Mouse (Mus musculus) neural tube, embryonic 12.5 days (tissue): Measurements from ENCODE around the gene Gria4. TPM values are rescaled to one million over a fixed set of nuclear protein-coding genes. Genes with fewer than 3 reads are reported as not detected.
A peak's percentile ranks its signal among the peaks of the same experiment; 100 is the strongest.
"Not testable (repeated sequence)": the region's sequence is repeated elsewhere in the genome, so short reads cannot be mapped to it uniquely, and the experiment has no call there.

Experiments
- ATAC-seq: fragments of 200-750 bp; cut with Nextera tagmentation; 2 replicates; pipeline ENCODE4 v1.8.0; 2017; ENCODE audit warnings: low read depth, mild to moderate bottlenecking, moderate TSS enrichment, moderate library complexity; ENCODE audit not compliant: low FRiP score
- H3K27ac ChIP-seq: fragments of 300-500 bp; sonication (generic); 2 replicates; pipeline ENCODE4 v1.5.1; 2016
- H3K27me3 ChIP-seq: fragments of 300-500 bp; sonication (generic); replicated peaks from 2 replicates; pipeline ENCODE4 v1.6.1; 2016; ENCODE audit warnings: mild to moderate bottlenecking
- H3K36me3 ChIP-seq: fragments of 300-500 bp; sonication (generic); 2 replicates; pipeline ENCODE4 v1.6.1; 2016; ENCODE audit warnings: mild to moderate bottlenecking
- H3K4me1 ChIP-seq: fragments of 300-500 bp; sonication (generic); 2 replicates; pipeline ENCODE4 v1.6.1; 2016
- H3K4me2 ChIP-seq: fragments of 300-500 bp; sonication (generic); replicated peaks from 2 replicates; pipeline ENCODE4 v1.6.1; 2016; ENCODE audit warnings: mild to moderate bottlenecking
- H3K4me3 ChIP-seq: fragments of 300-500 bp; sonication (generic); 2 replicates; pipeline ENCODE4 v1.5.1; 2016
- H3K9ac ChIP-seq: fragments of 300-500 bp; sonication (generic); 2 replicates; pipeline ENCODE4 v1.6.1; 2016; ENCODE audit warnings: mild to moderate bottlenecking
- H3K9me3 ChIP-seq: fragments of 300-500 bp; sonication (generic); 2 replicates; pipeline ENCODE4 v1.6.1; 2016; ENCODE audit warnings: mild to moderate bottlenecking
- WGBS: fragments of 180-500 bp; shearing (Covaris S2); methylation state at CpG from one replicate; pipeline ENCODE4 v1.1.7; 2016; 5-methylcytosine and 5-hydroxymethylcytosine counted together
- polyA plus RNA-seq: library from polyadenylated mRNA; unstranded; fragments of >200 nt; fragmentation: Nextera tagmentation; extraction: Ambion mirVana; gene quantifications from 2 replicates; pipeline ENCODE4 v1.2.1, GENCODE M21; 2016

The Gria4 gene
- 13.0 and 16.3 TPM in 2 replicates for polyA plus RNA-seq

GRCm38 (mm10) chr9:4795544-4796288 is at the start of gene Gria4:
Gene Gria4 (minus strand): TSS chr9:4796234.
- H3K36me3 ChIP-seq, result no peaks in the 10 kb centered on the region
- no peaks in the 10 kb centered on the region for H3K9me3 ChIP-seq
- peak within 1 kb of the TSS; percentile 80 for H3K4me2 ChIP-seq
- H3K27me3 ChIP-seq, result no peaks in the 10 kb centered on the region
- under 1% methylated on average over 46 of the region's 46 CpGs for WGBS
- 0 out of 2 replicates have a peak, but pooled peaks cover 4% of the 10 kb centered on the region for H3K4me1 ChIP-seq
- peak within 1 kb of the TSS; percentile 66 for H3K27ac ChIP-seq
- H3K9ac ChIP-seq, result peak within 1 kb of the TSS; percentile 69
- peak within 1 kb of the TSS; percentile 61 for H3K4me3 ChIP-seq
- ATAC-seq, result peak; percentile 97

- ATAC-seq, H3K36me3 ChIP-seq, H3K27ac ChIP-seq, H3K27me3 ChIP-seq, H3K4me2 ChIP-seq, H3K4me1 ChIP-seq, H3K4me3 ChIP-seq, H3K9ac ChIP-seq: not testable (repeated sequence)
- 84% methylated on average over 2 of the region's 2 CpGs for WGBS
- 0 out of 2 replicates have a peak, but pooled peaks cover 10% of the 10 kb centered on the region for H3K9me3 ChIP-seq
These were observed 14.9 kb upstream of the Gria4 start for GRCm38 (mm10) chr9:4810941-4811340.

DNA sequence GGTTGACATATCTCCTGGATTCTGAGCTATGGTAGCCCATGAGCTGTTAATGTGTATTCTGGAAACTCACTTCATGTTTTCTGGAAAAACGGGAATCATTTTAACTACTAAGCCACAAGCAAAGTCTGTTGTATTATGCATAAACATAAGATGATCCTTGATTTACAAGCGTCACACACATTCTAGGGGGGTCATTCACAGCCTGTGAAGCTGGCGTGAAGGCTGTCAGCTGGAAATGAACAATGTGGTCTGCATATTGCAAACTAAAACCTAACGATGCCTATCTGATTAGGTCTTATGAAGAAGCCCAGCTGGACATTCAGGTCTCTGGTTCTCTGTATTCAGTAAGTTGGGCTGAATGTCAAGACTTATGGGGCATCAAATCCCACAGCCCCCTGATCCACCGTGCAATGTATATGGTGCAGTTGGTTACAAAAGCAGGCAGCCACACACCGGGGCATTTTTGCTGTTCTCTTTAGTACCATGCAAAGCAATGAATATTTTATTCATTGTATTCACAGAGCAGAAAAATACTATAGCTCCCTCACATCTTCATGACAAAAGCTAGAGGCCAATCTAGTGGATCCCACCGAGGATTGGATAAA is 7.2 kb upstream of the Gria4 start:
- Histone ChIP-seq H3K4me1 (no peaks in the 10 kb centered on the region), H3K9me3 (no peaks in the 10 kb centered on the region), H3K9ac (no peak overlapping the region), H3K4me3 (no peak overlapping the region), H3K4me2 (no peak overlapping the region), H3K36me3 (no peaks in the 10 kb centered on the region), H3K27me3 (no peaks in the 10 kb centered on the region), H3K27ac (no peak overlapping the region)
- WGBS, result 42% methylated on average over 7 of the region's 7 CpGs
- peak; percentile 45; the same call in 1 of the 2 replicates for ATAC-seq

DNA sequence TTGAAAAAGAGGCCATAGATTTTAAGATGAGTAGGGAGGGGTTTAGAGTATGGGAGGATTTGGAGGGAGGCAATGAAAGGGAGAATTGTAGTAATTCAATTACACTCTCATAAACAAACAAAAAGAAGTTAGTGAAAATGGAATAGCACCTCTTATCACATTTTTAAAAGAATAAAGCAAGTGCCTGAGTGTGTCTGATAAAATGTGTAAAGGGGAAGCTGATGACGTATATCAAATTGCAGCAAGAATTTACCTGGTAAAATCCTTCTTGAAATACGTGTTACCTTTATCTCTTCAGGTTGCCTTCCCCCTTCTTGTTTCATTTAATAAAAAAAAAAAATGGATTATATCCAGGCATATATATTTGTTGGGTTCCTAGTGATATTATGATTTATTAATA is 1.4 kb upstream of the Gria4 start:
- H3K4me3 ChIP-seq, result no peak overlapping the region

GRCm38 (mm10) chr9:4796289-4796645 is 233 bp upstream of the Gria4 start:
- Histone ChIP-seq H3K9ac (peak overlapping the region; percentile 69), H3K27me3 (no peaks in the 10 kb centered on the region), H3K36me3 (no peaks in the 10 kb centered on the region), H3K4me3 (peak overlapping the region; percentile 61), H3K4me2 (peak overlapping the region; percentile 80), H3K27ac (0 out of 2 replicates have a peak overlapping the region, but pooled peaks have one; percentile 66), H3K4me1 (0 out of 2 replicates have a peak, but pooled peaks cover 4% of the 10 kb centered on the region), H3K9me3 (no peaks in the 10 kb centered on the region)
- no peak; the same call in 1 of the 2 replicates for ATAC-seq
- 0% methylated on average over 4 of the region's 4 CpGs for WGBS

More for the DNA sequence above, 1.4 kb upstream of the Gria4 start:
- no peaks in the 10 kb centered on the region for H3K36me3 ChIP-seq
- H3K4me2 ChIP-seq, result no peak overlapping the region
- H3K27me3 ChIP-seq, result no peaks in the 10 kb centered on the region
- no peak for ATAC-seq
- 94% methylated on average over 2 of the region's 2 CpGs for WGBS
- H3K9me3 ChIP-seq, result no peaks in the 10 kb centered on the region
- 0 out of 2 replicates have a peak, but pooled peaks cover 4% of the 10 kb centered on the region for H3K4me1 ChIP-seq
- no peak overlapping the region for H3K9ac ChIP-seq
- H3K27ac ChIP-seq, result no peak overlapping the region

- Histone ChIP-seq H3K36me3 (no peaks in the 10 kb centered on the region), H3K9me3 (no peaks in the 10 kb centered on the region), H3K27me3 (no peaks in the 10 kb centered on the region), H3K9ac (peak overlapping the region; percentile 69), H3K4me3 (peak overlapping the region; percentile 61), H3K27ac (peak overlapping the region; percentile 66; the same call in 1 of the 2 replicates), H3K4me2 (peak overlapping the region; percentile 80), H3K4me1 (0 out of 2 replicates have a peak, but pooled peaks cover 4% of the 10 kb centered on the region)
- ATAC-seq, result no peak
- WGBS, result 1% methylated on average over 5 of the region's 6 CpGs
These were observed 959 bp downstream of the Gria4 start for GRCm38 (mm10) chr9:4795075-4795474.

- H3K27me3 ChIP-seq, result no peaks in the 10 kb centered on the region
- WGBS, result 35% methylated on average over 10 of the region's 10 CpGs
- peak overlapping the region; percentile 80 for H3K4me2 ChIP-seq
- no peak overlapping the region for H3K27ac ChIP-seq
- 0 out of 2 replicates have a peak, but pooled peaks cover 4% of the 10 kb centered on the region for H3K4me1 ChIP-seq
- H3K4me3 ChIP-seq, result peak overlapping the region; percentile 61
- no peak for ATAC-seq
- H3K9ac ChIP-seq, result peak overlapping the region; percentile 69; the same call in 1 of the 2 replicates
- H3K9me3 ChIP-seq, result no peaks in the 10 kb centered on the region
- H3K36me3 ChIP-seq, result no peaks in the 10 kb centered on the region
These were observed 1.6 kb downstream of the Gria4 start for GRCm38 (mm10) chr9:4794411-4794810.

DNA sequence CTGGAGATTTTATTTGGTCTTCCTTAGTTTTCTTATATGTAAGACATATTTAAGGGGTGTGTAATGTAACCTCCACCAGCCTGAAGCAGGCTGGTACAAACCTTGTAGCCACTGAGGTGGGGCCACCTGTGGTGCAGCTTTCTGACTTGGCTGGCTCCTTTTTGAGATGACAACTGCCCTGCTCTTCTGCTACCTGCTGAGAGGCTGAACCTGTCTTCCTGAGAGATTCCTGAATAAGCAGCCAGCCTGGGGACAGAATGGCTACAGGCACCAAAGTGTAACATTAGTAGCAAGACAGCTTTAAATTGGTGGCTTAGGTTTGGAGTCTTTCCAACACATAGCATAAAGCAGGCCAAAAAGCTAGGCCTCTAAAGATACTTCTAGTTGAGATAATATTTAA is 46.6 kb downstream of the Gria4 start:
- not testable (repeated sequence) for H3K9me3 ChIP-seq, H3K27me3 ChIP-seq, H3K4me2 ChIP-seq, H3K36me3 ChIP-seq, H3K4me1 ChIP-seq, H3K4me3 ChIP-seq, H3K27ac ChIP-seq, ATAC-seq, H3K9ac ChIP-seq

DNA sequence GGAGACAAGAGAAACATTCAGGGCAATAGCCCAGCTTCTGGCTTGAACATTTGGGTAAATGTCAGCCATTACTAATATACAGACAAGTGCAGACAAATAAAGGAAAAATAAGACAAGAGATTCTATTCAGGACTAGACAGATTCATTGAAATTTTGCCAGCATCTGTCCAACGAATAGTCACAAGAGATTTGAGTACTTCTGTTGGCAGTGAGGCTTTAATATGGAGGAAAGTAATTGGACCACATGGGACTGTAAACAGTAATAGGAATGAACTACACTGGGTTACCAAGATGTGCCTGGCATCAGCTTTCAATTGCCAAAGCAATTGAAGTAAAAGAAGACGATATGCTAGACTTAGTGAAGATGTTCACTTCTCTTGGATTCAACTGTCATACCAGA is 81.9 kb downstream of the Gria4 start:
- WGBS, result 81% methylated on average over 2 of the region's 2 CpGs

GRCm38 (mm10) chr9:4712367-4712766 is 83.7 kb downstream of the Gria4 start:
- Histone ChIP-seq H3K4me3 (no peak overlapping the region), H3K4me1 (no peaks in the 10 kb centered on the region), H3K27me3 (no peaks in the 10 kb centered on the region), H3K9ac (no peak overlapping the region), H3K36me3 (no peaks in the 10 kb centered on the region), H3K27ac (no peak overlapping the region), H3K9me3 (no peaks in the 10 kb centered on the region), H3K4me2 (no peak overlapping the region)
- no peak for ATAC-seq

More for the DNA sequence above, 81.9 kb downstream of the Gria4 start:
- H3K9ac ChIP-seq, result no peak overlapping the region
- ATAC-seq, result no peak
- no peaks in the 10 kb centered on the region for H3K27me3 ChIP-seq
- no peak overlapping the region for H3K4me3 ChIP-seq
- no peak overlapping the region for H3K27ac ChIP-seq
- H3K4me1 ChIP-seq, result no peaks in the 10 kb centered on the region
- H3K9me3 ChIP-seq, result no peaks in the 10 kb centered on the region
- no peaks in the 10 kb centered on the region for H3K36me3 ChIP-seq
- no peak overlapping the region for H3K4me2 ChIP-seq

- H3K36me3 ChIP-seq, result no peaks in the 10 kb centered on the region
These were observed 108.9 kb downstream of the Gria4 start for GRCm38 (mm10) chr9:4687149-4687548.

GRCm38 (mm10) chr9:4680244-4680643 is 115.8 kb downstream of the Gria4 start:
- Histone ChIP-seq H3K27me3 (no peaks in the 10 kb centered on the region), H3K9ac (no peak overlapping the region), H3K4me2 (no peak overlapping the region), H3K4me1 (no peaks in the 10 kb centered on the region), H3K4me3 (no peak overlapping the region), H3K36me3 (no peaks in the 10 kb centered on the region), H3K9me3 (no peaks in the 10 kb centered on the region), H3K27ac (no peak overlapping the region)
- ATAC-seq, result no peak
- WGBS, result 96% methylated on average over 2 of the region's 2 CpGs

More at GRCm38 (mm10) chr9:4687149-4687548, 108.9 kb downstream of the Gria4 start:
- Histone ChIP-seq H3K27me3 (no peaks in the 10 kb centered on the region), H3K27ac (no peak overlapping the region), H3K9ac (no peak overlapping the region), H3K4me1 (no peaks in the 10 kb centered on the region), H3K4me3 (no peak overlapping the region), H3K4me2 (no peak overlapping the region), H3K9me3 (no peaks in the 10 kb centered on the region)
- no peak for ATAC-seq
- WGBS, result 76% methylated on average over 1 of the region's 1 CpGs
